Comparison of ENCODE assay signal across 11 mouse cellular contexts in genomic region chr7:136209299-136210171, GRCm38 (mm10).
DNase-seq lines count a peak whose midpoint lies in the region; ATAC-seq and TF ChIP-seq lines count a peak whose summit lies in the region.
"Had no signal": no experiment of that assay in that cellular context is flagged by ENCODE, and none has a peak within 500 bp of the region (broad histone marks: within the 10 kb centered on the region; RNA-seq: fewer than 3 reads in every experiment).

No protein-coding gene starts in this region.

- 0 out of 2 replicates have a peak, but pooled peaks have one; percentile 33 for ATAC-seq in intestine, embryonic 16.5 days
- no peak for ATAC-seq in intestine, postnatal 0 days
- no peak for ATAC-seq in embryonic facial prominence, embryonic 13.5 days (ENCODE audit: insufficient number of reproducible peaks, insufficient read depth, low FRiP score, low TSS enrichment, low read depth)
- ATAC-seq in hindbrain, postnatal 0 days = 0 out of 2 replicates have a peak, but pooled peaks have one; percentile 61
- peak; percentile 49 for ATAC-seq in neural tube, embryonic 14.5 days (ENCODE audit: low read depth)

- no peak overlapping the region for H3K27ac ChIP-seq in intestine, embryonic 16.5 days (ENCODE audit: low read length)
- no peak overlapping the region for H3K27ac ChIP-seq in intestine, postnatal 0 days (ENCODE audit: low read depth, low read length)
- no peak overlapping the region; the same call in 1 of the 2 replicates for H3K27ac ChIP-seq in embryonic facial prominence, embryonic 13.5 days
- H3K27ac ChIP-seq in hindbrain, postnatal 0 days = peak overlapping the region; percentile 48
- peak overlapping the region; percentile 69 for H3K27ac ChIP-seq in neural tube, embryonic 14.5 days (ENCODE audit: low read depth, low read length)
- H3K27ac ChIP-seq: liver, embryonic 14.5 days had no signal

- no peak overlapping the region for H3K4me3 ChIP-seq in intestine, embryonic 16.5 days (ENCODE audit: low read length)
- no peak overlapping the region for H3K4me3 ChIP-seq in intestine, postnatal 0 days (ENCODE audit: low read depth, low read length)
- peak overlapping the region; percentile 7; the same call in 1 of the 2 replicates for H3K4me3 ChIP-seq in embryonic facial prominence, embryonic 13.5 days
- H3K4me3 ChIP-seq in hindbrain, postnatal 0 days (ENCODE audit: low read length) = no peak overlapping the region
- H3K4me3 ChIP-seq in neural tube, embryonic 14.5 days (ENCODE audit: low read depth, low read length) = no peak overlapping the region

- H3K9me3 ChIP-seq in intestine, embryonic 16.5 days (ENCODE audit: control insufficient read depth, low read length) = no peaks in the 10 kb centered on the region
- no peaks in the 10 kb centered on the region for H3K9me3 ChIP-seq in intestine, postnatal 0 days (ENCODE audit: control insufficient read depth)
- no peaks in the 10 kb centered on the region for H3K9me3 ChIP-seq in embryonic facial prominence, embryonic 13.5 days
- no peaks in the 10 kb centered on the region for H3K9me3 ChIP-seq in hindbrain, postnatal 0 days (ENCODE audit: low read length)
- H3K9me3 ChIP-seq in neural tube, embryonic 14.5 days (ENCODE audit: control insufficient read depth, low read length) = no peaks in the 10 kb centered on the region

- peak overlapping the region; percentile 21; the same call in 1 of the 2 replicates for H3K9ac ChIP-seq in intestine, embryonic 16.5 days (ENCODE audit: low read depth, low read length)
- no peak overlapping the region for H3K9ac ChIP-seq in intestine, postnatal 0 days (ENCODE audit: low read depth, low read length)
- H3K9ac ChIP-seq in embryonic facial prominence, embryonic 13.5 days = peak overlapping the region; percentile 59
- H3K9ac ChIP-seq in hindbrain, postnatal 0 days (replicated peaks; ENCODE audit: low read length) = peak overlapping the region; percentile 35
- H3K9ac ChIP-seq in neural tube, embryonic 14.5 days (replicated peaks; ENCODE audit: low read depth, low read length) = peak overlapping the region; percentile 37; the same call in 1 of the 2 replicates
- H3K9ac ChIP-seq: liver, embryonic 14.5 days had no signal

- no peak for TF ChIP-seq CTCF in intestine, postnatal 0 days (IDR thresholded peaks at IDR 0.05; ENCODE audit: low read depth)
- TF ChIP-seq CTCF in hindbrain, postnatal 0 days (IDR thresholded peaks at IDR 0.05; ENCODE audit: low read depth) = no peak

- no peak overlapping the region for H3K4me2 ChIP-seq in intestine, embryonic 16.5 days (ENCODE audit: low read depth, low read length)
- no peak overlapping the region for H3K4me2 ChIP-seq in intestine, postnatal 0 days (replicated peaks; ENCODE audit: low read depth)
- H3K4me2 ChIP-seq in embryonic facial prominence, embryonic 13.5 days = peak overlapping the region; percentile 44
- peak overlapping the region; percentile 47 for H3K4me2 ChIP-seq in hindbrain, postnatal 0 days (ENCODE audit: low read depth, low read length)
- no peak overlapping the region for H3K4me2 ChIP-seq in neural tube, embryonic 14.5 days (ENCODE audit: low read depth, low read length)

- DNase-seq in hindbrain, postnatal 0 days (ENCODE audit: low spot score) = peak; percentile 49
- no peak for DNase-seq in lung, adult 18-20 months
- no peak for DNase-seq in urinary bladder, postnatal 14 days (ENCODE audit: low spot score)
- DNase-seq in right cerebral cortex, postnatal 4 days = no peak
- DNase-seq: cerebellum, adult 18-20 months; kidney, postnatal 36 days had no signal

- 47% methylated on average over 31 of the region's 31 CpGs for WGBS in intestine, embryonic 16.5 days
- WGBS in intestine, postnatal 0 days = 57% methylated on average over 30 of the region's 31 CpGs
- WGBS in embryonic facial prominence, embryonic 13.5 days = 27% methylated on average over 31 of the region's 31 CpGs
- 13% methylated on average over 31 of the region's 31 CpGs for WGBS in hindbrain, postnatal 0 days
- WGBS in neural tube, embryonic 14.5 days = 12% methylated on average over 31 of the region's 31 CpGs

- no peaks in the 10 kb centered on the region for H3K27me3 ChIP-seq in intestine, embryonic 16.5 days (replicated peaks; ENCODE audit: control insufficient read depth, insufficient read depth, low read length)
- no peaks in the 10 kb centered on the region for H3K27me3 ChIP-seq in intestine, postnatal 0 days (replicated peaks; ENCODE audit: control insufficient read depth, insufficient read depth, low read length)
- peaks cover 18% of the 10 kb centered on the region for H3K27me3 ChIP-seq in embryonic facial prominence, embryonic 13.5 days
- H3K27me3 ChIP-seq in hindbrain, postnatal 0 days (ENCODE audit: insufficient read depth, low read length) = no peaks in the 10 kb centered on the region
- no peaks in the 10 kb centered on the region for H3K27me3 ChIP-seq in neural tube, embryonic 14.5 days (ENCODE audit: control insufficient read depth, insufficient read depth, low read length)

- H3K36me3 ChIP-seq in intestine, embryonic 16.5 days (ENCODE audit: control insufficient read depth, insufficient read depth, low read length) = no peaks in the 10 kb centered on the region
- no peaks in the 10 kb centered on the region for H3K36me3 ChIP-seq in intestine, postnatal 0 days (ENCODE audit: control insufficient read depth, insufficient read depth)
- H3K36me3 ChIP-seq in embryonic facial prominence, embryonic 13.5 days = no peaks in the 10 kb centered on the region
- H3K36me3 ChIP-seq in hindbrain, postnatal 0 days (ENCODE audit: insufficient read depth, low read length) = no peaks in the 10 kb centered on the region
- H3K36me3 ChIP-seq in neural tube, embryonic 14.5 days (ENCODE audit: control insufficient read depth, insufficient read depth, low read length) = no peaks in the 10 kb centered on the region

- H3K4me1 ChIP-seq in intestine, embryonic 16.5 days (ENCODE audit: control insufficient read depth, insufficient read depth, low read length) = no peaks in the 10 kb centered on the region
- no peaks in the 10 kb centered on the region for H3K4me1 ChIP-seq in intestine, postnatal 0 days (replicated peaks; ENCODE audit: control insufficient read depth, insufficient read depth, low read length)
- peaks cover 39% of the 10 kb centered on the region for H3K4me1 ChIP-seq in embryonic facial prominence, embryonic 13.5 days
- peaks cover 8% of the 10 kb centered on the region; the same call in 1 of the 2 replicates for H3K4me1 ChIP-seq in hindbrain, postnatal 0 days (ENCODE audit: insufficient read depth, low read length)
- peaks cover 14% of the 10 kb centered on the region for H3K4me1 ChIP-seq in neural tube, embryonic 14.5 days (ENCODE audit: control insufficient read depth, insufficient read depth, low read length)

Comparison
In these comparisons a context has a peak if more than half of its experiments do, and no peak if none do; other contexts are left out.
1. ATAC-seq: peak in intestine, embryonic 16.5 days (single experiment), hindbrain, postnatal 0 days (single experiment) and neural tube, embryonic 14.5 days (single experiment); none in intestine, postnatal 0 days (single experiment) and embryonic facial prominence, embryonic 13.5 days (single experiment).
2. H3K27ac ChIP-seq: peak in hindbrain, postnatal 0 days (single experiment) and neural tube, embryonic 14.5 days (single experiment); none in intestine, embryonic 16.5 days (single experiment), intestine, postnatal 0 days (single experiment) and embryonic facial prominence, embryonic 13.5 days (single experiment).
3. H3K4me2 ChIP-seq: peak in embryonic facial prominence, embryonic 13.5 days (single experiment) and hindbrain, postnatal 0 days (single experiment); none in intestine, embryonic 16.5 days (single experiment), intestine, postnatal 0 days (single experiment) and neural tube, embryonic 14.5 days (single experiment).